Mouse (Mus musculus) granulocyte monocyte progenitor cell, adult 5-6 weeks (primary cell): Measurements from ENCODE around the gene Poglut1. TPM values are rescaled to one million over a fixed set of nuclear protein-coding genes. Genes with fewer than 3 reads are reported as not detected.

ENCODE experiments used
- ATAC-seq: replicated peaks from 2 replicates; pipeline ENCODE4 v1.8.0; 2016; ENCODE audit warnings: mild to moderate bottlenecking, moderate TSS enrichment, inconsistent platforms; ENCODE audit not compliant: poor library complexity, severe bottlenecking
- total RNA-seq, 2 experiments: library from RNA; stranded (forward) in 1 of 2; stranded (reverse) in 1 of 2; fragments of 200-712, 200-1000 nt in 1 of 2; fragments of >200 nt in 1 of 2; fragmentation: Nextera tagmentation in 1 of 2; gene quantifications; 2 replicates each; pipeline ENCODE4 v1.2.3; 2014 to 2017

The Poglut1 gene
- total RNA-seq, 2 experiments from 2014 or later: 19.8 to 24.7 TPM

DNA sequence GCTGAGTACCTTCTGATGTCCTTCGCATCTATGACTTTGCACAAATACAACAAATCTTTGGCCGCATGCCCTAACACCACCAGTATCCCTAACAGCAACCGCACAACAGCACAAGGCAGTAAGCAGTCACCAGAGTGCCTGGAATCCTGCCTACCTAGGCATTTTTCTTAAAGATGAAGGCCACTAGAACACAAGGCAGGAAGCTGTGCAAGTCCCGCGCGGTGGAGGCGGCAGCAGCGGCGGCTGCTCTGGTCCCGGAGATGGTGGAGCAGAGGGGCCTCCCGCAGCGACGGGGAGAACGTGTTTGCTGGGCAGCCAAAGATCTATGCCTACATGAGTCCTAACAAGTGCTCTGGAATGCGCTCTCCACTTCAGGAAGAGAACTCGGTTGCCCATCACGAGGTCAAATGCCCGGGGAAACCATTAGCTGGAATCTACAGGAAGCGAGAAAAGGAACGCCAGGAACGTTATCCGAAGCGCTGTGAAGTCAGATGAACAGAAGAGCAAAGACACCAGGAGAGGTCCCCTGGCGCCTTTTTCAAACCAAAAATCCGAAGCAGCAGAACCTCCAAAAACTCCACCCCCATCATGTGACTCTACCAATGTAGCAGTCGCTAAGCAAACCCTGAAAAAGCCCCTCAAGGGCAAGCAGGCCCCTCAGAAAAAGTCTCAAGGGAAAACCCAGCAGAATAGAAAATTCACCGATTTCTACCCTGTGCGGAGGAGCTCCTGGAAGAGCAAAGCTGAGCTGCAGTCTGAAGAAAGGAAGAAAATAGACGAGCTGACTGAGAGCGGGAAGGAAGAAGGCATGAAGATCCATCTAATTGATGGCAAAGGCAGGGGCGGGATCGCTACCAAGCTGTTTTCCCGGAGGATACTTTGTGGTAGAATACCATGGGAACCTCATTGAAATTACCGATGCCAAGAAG, 73.5 kb downstream of the Poglut1 start:
- peak; percentile 54 for ATAC-seq

DNA sequence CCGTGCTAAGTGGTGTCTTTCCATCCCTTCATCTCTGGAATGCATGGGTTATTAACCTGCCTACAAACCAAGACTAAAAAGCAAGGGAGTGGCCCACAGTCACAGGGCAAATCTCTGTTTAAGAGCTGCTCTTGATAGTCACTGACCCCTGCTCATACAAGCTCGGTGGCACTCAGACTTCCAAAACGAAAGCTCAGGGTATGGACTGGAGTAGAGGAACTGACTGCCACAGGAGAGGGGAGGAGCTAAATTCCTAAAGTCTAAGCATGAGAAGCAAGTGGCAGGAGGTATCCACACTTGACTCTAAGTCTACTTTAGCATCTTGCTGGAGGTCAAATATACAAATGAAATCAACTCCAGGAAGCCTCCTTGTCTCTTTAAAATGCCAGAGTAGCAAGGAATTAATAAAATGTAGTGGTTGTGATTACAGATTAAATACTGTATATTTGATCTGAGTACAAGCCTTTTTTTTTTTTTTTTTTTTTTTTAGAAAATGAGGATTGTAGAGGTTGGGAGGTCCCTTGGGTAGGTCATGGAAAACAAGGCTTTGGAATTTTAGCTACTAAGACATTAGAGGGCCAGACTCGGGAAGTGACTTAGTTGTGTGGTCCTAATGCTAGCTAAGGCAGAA, 74.3 kb downstream of the Poglut1 start:
- ATAC-seq: peak; percentile 66

Other genes starting within 250 kb of the Poglut1 start
- not detected in 2 replicates for gene Maats1, start 208.1 kb downstream of the Poglut1 start, total RNA-seq (2014; fragmentation: Nextera tagmentation)
- not detected in 2 replicates for gene Maats1, start 208.1 kb downstream of the Poglut1 start, total RNA-seq (2017)
- gene Cox17, start 203.3 kb downstream of the Poglut1 start, total RNA-seq (2014; fragmentation: Nextera tagmentation): 124 and 168 TPM in 2 replicates
- gene Cox17, start 203.3 kb downstream of the Poglut1 start, total RNA-seq (2017): 185 and 260 TPM in 2 replicates
- gene Gm21987, start 203.2 kb downstream of the Poglut1 start, total RNA-seq (2014; fragmentation: Nextera tagmentation): not detected in 2 replicates
- not detected in 2 replicates for gene Gm21987, start 203.2 kb downstream of the Poglut1 start, total RNA-seq (2017)
- gene Popdc2, start 188.0 kb downstream of the Poglut1 start, total RNA-seq (2014; fragmentation: Nextera tagmentation): not detected in 2 replicates
- not detected in 2 replicates for gene Popdc2, start 188.0 kb downstream of the Poglut1 start, total RNA-seq (2017)
- not detected in 2 replicates for gene Pla1a, start 117.1 kb downstream of the Poglut1 start, total RNA-seq (2014; fragmentation: Nextera tagmentation)
- not detected in 2 replicates for gene Pla1a, start 117.1 kb downstream of the Poglut1 start, total RNA-seq (2017)
- gene Adprh, start 97.6 kb downstream of the Poglut1 start, total RNA-seq (2014; fragmentation: Nextera tagmentation): 18.9 and 31.5 TPM in 2 replicates
- gene Adprh, start 97.6 kb downstream of the Poglut1 start, total RNA-seq (2017): 10.8 and 15.0 TPM in 2 replicates
- gene Cd80, start 94.7 kb downstream of the Poglut1 start, total RNA-seq (2014; fragmentation: Nextera tagmentation): 0.21 TPM in 1 of 2 replicates, not detected in the other
- gene Cd80, start 94.7 kb downstream of the Poglut1 start, total RNA-seq (2017): 0.52 TPM in 1 of 2 replicates, not detected in the other
- gene Timmdc1, start 27.6 kb downstream of the Poglut1 start, total RNA-seq (2014; fragmentation: Nextera tagmentation): 13.7 and 15.0 TPM in 2 replicates
- gene Timmdc1, start 27.6 kb downstream of the Poglut1 start, total RNA-seq (2017): 31.5 and 33.1 TPM in 2 replicates
- gene Tmem39a, start 8.4 kb upstream of the Poglut1 start, total RNA-seq (2014; fragmentation: Nextera tagmentation): 58.2 and 91.5 TPM in 2 replicates
- 70.2 and 105 TPM in 2 replicates for gene Tmem39a, start 8.4 kb upstream of the Poglut1 start, total RNA-seq (2017)
- 17.4 and 18.3 TPM in 2 replicates for gene Arhgap31, start 163.0 kb upstream of the Poglut1 start, total RNA-seq (2014; fragmentation: Nextera tagmentation)
- 6.5 and 7.7 TPM in 2 replicates for gene Arhgap31, start 163.0 kb upstream of the Poglut1 start, total RNA-seq (2017)
- 62.7 and 65.3 TPM in 2 replicates for gene B4galt4, start 192.0 kb upstream of the Poglut1 start, total RNA-seq (2014; fragmentation: Nextera tagmentation)
- gene B4galt4, start 192.0 kb upstream of the Poglut1 start, total RNA-seq (2017): 58.2 and 61.1 TPM in 2 replicates